Mouse (Mus musculus) bone marrow, adult 2 months (tissue): Measurements from ENCODE around the gene A430089I19Rik. TPM values are rescaled to one million over a fixed set of nuclear protein-coding genes. Genes with fewer than 3 reads are reported as not detected.
"Not testable (repeated sequence)": the region's sequence is repeated elsewhere in the genome, so short reads cannot be mapped to it uniquely, and the experiment has no call there.

Experiments used
- H3K27ac ChIP-seq: fragments of 200-500 bp; 2 replicates; pipeline ENCODE4 v1.5.1; 2012; ENCODE audit warnings: low read depth, mild to moderate bottlenecking, control low read depth, inconsistent platforms, low read length; ENCODE audit not compliant: control insufficient read depth, poor library complexity, insufficient read depth
- H3K4me1 ChIP-seq: fragments of 200-500 bp; 2 replicates; pipeline ENCODE4 v1.6.1; 2011; ENCODE audit warnings: low read length; ENCODE audit not compliant: control insufficient read depth, insufficient read depth
- H3K4me3 ChIP-seq: fragments of 200-500 bp; replicated peaks from 2 replicates; pipeline ENCODE3; 2011; ENCODE audit warnings: mild to moderate bottlenecking, low read depth, low read length, control low read depth; ENCODE audit not compliant: control insufficient read depth
- WGBS: fragments of 180-500 bp; shearing (Covaris S2); methylation state at CpG from one replicate; pipeline ENCODE4 v1.1.7; 2018; 5-methylcytosine and 5-hydroxymethylcytosine counted together
- polyA plus RNA-seq: library from polyadenylated mRNA; stranded (reverse); fragments of >200 nt; gene quantifications from 2 replicates; pipeline ENCODE4 v1.2.4, GENCODE M21; 2011; ENCODE audit warnings: low replicate concordance; ENCODE audit not compliant: missing spikeins, insufficient read depth, insufficient read length

The A430089I19Rik gene
- polyA plus RNA-seq = not detected in 2 replicates

GRCm38 (mm10) chr5:94306696-94307095 is at the start of gene A430089I19Rik:
Gene A430089I19Rik (minus strand): TSS chr5:94306796.
- not testable (repeated sequence) for H3K4me1 ChIP-seq, H3K4me3 ChIP-seq, H3K27ac ChIP-seq
- WGBS = 82% methylated on average over 1 of the region's 1 CpGs

GRCm38 (mm10) chr5:94339449-94339848 is 32.9 kb upstream of the A430089I19Rik start, which contains the start of gene AA792892:
Gene AA792892 (plus strand): TSS chr5:94339749.
- H3K4me3 ChIP-seq, H3K4me1 ChIP-seq, H3K27ac ChIP-seq: not testable (repeated sequence)
- WGBS = no CpG with 5 or more reads among the region's 2 CpGs

DNA sequence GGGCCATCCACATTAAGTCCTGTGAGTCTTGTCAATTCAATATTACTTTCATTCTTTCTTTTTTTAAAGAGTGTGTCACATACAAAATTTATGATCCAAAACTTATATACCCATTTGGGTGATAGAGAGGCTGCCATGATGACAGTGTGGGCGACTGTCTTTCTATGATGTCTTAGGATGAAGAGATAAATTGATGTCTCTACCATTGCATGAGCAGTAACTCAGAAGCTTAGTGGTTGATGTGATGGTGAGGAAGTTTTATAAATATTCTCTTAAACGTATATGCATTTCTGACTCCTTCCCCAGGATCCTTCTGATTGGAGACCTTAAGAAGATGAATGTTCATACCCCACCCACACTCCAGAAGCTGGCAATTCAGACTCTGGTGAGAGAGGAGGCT is 7.5 kb upstream of the A430089I19Rik start, which contains the start of gene Gm6502:
Gene Gm6502, plus strand, starts transcription at position 301 of the 400 bp plus-strand sequence.
- not testable (repeated sequence) for H3K4me1 ChIP-seq, H3K4me3 ChIP-seq, H3K27ac ChIP-seq
- WGBS = no CpG with 5 or more reads among the region's 2 CpGs

Other genes with a start within 250 kb of the A430089I19Rik start
- not detected in 2 replicates for gene BC061212, start 236.3 kb downstream of the A430089I19Rik start, polyA plus RNA-seq
- gene Gm6351, start 230.4 kb downstream of the A430089I19Rik start, polyA plus RNA-seq = not detected in 2 replicates
- gene Gm3106, start 88.8 kb downstream of the A430089I19Rik start, polyA plus RNA-seq = not detected in 2 replicates
- not detected in 2 replicates for gene Gm6502, start 7.6 kb upstream of the A430089I19Rik start, polyA plus RNA-seq
- gene AA792892, start 33.0 kb upstream of the A430089I19Rik start, polyA plus RNA-seq = not detected in 2 replicates
- gene Gm7682, start 139.0 kb upstream of the A430089I19Rik start, polyA plus RNA-seq = not detected in 2 replicates
- gene Gm3139, start 219.5 kb upstream of the A430089I19Rik start, polyA plus RNA-seq = 1.5 TPM in 1 of 2 replicates, not detected in the other